Mouse (Mus musculus): Measurements from ENCODE around the gene Agpat4. TPM values are rescaled to one million over a fixed set of nuclear protein-coding genes. Genes with fewer than 3 reads are reported as not detected.

The Agpat4 gene
- total RNA-seq, 4 experiments from 2014 or later: 40.1 to 106 (median 76.9) TPM

- no peak for DNase-seq
These were observed 4.7 kb downstream of the Agpat4 start for GRCm38 (mm10) chr17:12123168-12123567.

- DNase-seq: no peak
These were observed 8.6 kb downstream of the Agpat4 start for GRCm38 (mm10) chr17:12127056-12127455.

GRCm38 (mm10) chr17:12128976-12129375 lies 10.5 kb downstream of the Agpat4 start:
- no peak for DNase-seq

DNA sequence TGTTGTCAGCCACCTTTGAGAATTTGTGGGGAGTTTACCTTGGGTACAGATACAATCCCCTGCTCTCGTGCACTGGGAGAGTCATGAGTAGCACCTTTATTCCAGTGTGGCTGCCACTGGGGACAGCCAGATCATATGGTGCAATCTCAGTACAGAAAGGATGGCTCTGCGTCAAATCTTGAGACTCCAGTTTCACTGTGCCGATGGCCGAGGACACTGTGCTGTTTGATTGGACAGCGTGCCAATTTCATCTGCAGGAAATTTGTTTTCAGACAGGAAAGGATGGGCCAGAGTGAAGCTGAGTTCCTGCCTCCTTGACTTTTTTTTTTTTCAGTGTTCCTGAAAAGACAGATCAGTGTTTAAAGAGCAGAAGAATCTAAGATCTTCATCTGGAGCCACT lies 12.7 kb downstream of the Agpat4 start:
- no peak for DNase-seq

- DNase-seq: peak; percentile 24
These were observed 13.1 kb downstream of the Agpat4 start for GRCm38 (mm10) chr17:12131581-12131980.

- no peak for DNase-seq
These were observed 14.4 kb downstream of the Agpat4 start for GRCm38 (mm10) chr17:12132904-12133303.

GRCm38 (mm10) chr17:12133985-12134384 lies 15.5 kb downstream of the Agpat4 start:
- no peak for DNase-seq

- DNase-seq: no peak
These were observed 16.6 kb downstream of the Agpat4 start for GRCm38 (mm10) chr17:12134975-12135633.

DNA sequence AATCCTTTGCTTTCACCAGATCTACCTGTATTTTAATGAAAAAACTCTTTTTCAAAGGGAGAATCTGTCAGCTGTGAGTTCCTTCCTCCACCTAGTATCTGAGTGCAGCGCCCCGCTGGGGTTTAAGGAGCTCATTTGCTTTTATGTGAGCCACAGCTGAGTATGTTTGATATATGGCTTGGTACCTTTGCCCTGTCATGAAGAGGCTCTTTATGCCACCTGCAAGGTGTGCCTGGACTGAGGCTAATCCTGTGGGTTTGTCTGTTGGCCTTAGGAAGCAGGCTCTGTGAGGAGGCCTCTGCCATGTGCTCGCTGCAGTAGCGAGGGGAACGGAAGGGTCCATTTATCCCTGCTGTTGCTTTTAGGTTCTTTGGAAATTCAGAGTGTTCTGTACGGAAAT lies 19.9 kb downstream of the Agpat4 start:
- DNase-seq: no peak

DNA sequence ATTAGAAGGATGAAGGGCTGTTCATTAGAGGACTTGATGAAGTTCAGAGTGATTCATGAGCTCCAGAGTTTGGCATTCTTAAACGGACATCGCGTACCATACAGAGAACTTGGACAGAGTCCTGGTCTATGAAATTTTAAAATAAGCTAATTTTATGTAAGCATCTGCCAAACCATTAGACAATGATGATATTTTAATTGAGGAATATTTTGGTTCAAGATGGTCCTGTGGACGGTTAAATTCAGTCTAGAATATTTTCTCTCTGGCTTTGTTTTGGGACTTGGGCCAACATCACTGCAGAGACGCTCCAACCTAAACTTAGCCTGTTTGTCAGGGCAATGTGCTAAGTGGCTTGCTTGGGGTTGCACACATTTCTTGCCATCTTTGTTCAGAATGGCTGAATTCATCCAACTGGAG lies 25.5 kb downstream of the Agpat4 start:
- no peak for DNase-seq

DNA sequence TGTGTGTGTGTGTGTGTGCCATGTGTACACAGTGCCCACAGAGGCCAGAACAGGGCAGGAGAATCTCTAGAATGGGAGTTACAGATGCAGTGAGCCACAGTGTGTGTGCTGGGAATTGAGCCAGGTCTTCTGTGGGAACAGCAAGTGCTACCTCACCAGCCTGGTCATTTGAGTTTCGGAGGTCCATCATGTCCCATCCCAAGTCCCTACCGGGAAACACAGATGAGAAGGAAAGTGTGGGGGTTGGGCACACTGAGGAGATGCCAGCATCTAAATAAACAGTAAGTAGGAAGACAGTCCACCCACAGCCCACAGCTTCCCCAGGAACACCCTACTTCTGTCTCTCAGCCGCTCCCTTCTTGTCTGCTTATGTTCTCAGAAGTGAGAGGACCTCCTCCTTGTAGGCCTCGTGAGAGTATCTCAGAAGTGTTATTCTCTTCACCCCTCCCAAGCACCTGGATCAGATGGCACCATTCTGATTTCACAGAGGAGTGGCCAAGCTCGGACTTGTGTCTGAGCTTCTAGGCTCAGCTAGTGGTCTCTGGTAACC lies 27.7 kb downstream of the Agpat4 start:
- no peak for DNase-seq

- DNase-seq: no peak
These were observed 29.3 kb downstream of the Agpat4 start for GRCm38 (mm10) chr17:12147830-12148229.

DNA sequence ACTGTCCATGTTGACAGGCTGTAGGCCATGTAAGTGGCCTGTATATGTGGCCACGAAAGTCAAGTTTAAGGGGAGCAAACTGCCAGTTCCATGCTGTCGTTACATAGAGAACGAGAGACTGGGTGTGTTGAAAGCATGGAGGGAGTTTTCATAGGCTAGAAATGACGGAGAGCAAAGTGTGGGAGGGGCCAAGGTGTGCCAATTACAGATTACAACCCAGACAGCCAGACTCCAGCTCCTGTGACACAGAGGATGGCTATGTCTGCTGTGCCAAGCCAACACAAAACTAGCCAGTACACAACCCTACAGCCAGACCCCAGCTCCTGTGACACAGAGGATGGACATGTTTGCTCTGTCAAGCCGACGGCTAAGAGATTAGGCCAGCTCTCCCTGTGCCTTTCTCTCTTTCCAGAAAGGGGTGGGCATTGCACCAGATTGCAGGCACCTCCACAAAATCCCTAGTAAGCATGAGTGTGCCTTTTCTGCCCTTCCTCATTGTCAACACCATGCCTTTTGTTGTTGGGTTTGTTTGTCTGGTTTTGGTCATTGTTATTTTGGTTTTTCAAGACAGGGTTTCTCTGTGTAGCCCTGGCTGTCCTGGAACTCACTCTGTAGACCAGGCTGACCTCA lies 30.8 kb downstream of the Agpat4 start:
- DNase-seq: no peak

DNA sequence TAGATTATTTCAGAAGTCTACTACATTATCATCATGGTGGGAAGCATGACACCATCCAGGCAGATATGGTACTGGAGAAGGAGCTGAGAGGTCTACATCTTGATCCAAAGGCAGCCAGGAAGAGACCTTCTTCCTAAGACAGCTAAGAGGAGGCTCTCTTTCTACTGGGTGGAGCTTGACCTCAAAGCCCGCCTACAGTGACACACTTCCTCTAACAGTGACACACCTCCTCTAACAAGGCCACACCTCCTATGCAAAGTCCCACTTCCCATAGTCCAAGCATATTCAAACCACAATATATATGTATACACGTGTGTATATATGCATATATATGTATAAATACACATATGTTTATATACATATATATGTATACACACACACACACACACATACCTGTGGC lies 32.5 kb downstream of the Agpat4 start:
- DNase-seq: no peak

DNA sequence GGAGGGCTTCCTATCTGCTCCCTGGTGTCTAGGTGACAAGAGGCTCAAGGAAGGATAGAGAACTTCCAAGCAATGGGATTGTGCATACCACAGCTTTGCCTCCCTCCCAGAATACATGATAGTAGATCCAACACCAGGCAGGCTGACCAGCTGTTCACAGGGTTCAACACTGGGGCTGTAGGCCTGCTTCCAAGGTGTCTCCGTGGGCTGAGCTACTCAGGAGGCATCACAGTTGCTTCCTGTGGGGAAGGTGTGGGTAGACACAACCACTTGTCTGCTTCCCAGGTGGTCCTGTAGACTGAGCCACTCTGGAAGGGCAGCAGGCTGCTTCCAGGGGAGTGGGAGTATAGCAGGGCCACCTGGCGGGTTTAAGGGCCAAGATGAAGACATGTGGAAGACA lies 35.8 kb downstream of the Agpat4 start:
- DNase-seq: no peak

DNA sequence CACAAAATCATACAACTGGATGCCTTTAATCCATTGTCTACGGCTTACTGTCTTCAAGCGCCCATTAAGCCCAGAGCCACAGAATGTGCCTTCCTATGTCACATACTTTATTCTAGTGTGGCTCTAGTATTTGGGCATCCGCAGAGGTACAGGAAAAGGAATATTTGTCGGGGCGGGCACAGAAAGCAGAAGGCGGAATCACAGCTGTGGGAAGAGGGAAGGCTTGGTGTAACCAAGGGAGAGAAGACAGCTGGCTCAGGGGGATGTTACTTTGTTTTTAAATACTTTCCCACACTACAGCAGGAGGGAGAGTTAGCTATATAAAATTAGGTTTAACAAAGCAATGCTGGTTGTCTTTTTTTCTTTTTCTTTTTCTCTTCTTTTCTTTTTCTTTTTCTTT lies 36.7 kb downstream of the Agpat4 start:
- DNase-seq: no peak

DNA sequence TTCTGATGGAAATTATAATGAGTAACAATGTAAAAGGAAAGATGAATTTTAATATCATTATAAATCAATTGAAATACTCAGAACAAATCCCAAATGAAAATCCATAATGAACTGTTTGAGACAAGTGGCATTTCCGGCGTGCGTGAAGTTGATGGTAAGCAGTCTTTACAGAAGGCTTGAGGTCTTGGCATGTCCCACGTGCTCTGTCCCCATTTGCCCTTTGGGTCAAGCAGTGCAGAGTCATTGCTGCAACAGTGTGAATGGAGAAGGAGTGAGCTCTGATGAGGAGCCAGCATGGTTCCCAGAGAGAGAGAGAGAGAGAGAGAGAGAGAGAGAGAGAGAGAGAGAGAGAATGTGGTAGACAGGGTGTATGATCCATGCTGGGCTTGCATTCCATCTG lies 37.4 kb downstream of the Agpat4 start:
- no peak for DNase-seq

GRCm38 (mm10) chr17:12156661-12157060 lies 38.2 kb downstream of the Agpat4 start:
- DNase-seq: no peak

- DNase-seq: no peak
These were observed 38.7 kb downstream of the Agpat4 start for GRCm38 (mm10) chr17:12157203-12157602.

- DNase-seq: no peak
These were observed 40.9 kb downstream of the Agpat4 start for GRCm38 (mm10) chr17:12159187-12160060.

DNA sequence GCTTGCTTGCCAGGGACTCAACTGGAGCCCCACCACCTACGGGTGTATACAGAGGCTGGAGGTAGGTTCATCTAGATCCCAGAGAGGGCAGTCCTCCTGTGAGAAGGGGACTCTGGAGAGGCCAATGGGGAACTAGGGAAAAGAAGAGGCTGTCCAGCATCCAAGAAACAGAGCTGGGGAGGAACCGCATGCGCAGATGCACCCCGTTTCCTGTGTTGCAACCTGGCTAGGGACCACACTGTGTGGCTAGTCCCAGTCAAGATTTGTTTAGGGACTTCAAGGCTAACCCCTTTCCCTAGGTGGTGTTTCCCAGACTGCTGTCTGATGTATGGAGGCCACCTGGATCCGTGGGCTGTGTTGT lies 41.5 kb downstream of the Agpat4 start:
- DNase-seq: no peak

DNA sequence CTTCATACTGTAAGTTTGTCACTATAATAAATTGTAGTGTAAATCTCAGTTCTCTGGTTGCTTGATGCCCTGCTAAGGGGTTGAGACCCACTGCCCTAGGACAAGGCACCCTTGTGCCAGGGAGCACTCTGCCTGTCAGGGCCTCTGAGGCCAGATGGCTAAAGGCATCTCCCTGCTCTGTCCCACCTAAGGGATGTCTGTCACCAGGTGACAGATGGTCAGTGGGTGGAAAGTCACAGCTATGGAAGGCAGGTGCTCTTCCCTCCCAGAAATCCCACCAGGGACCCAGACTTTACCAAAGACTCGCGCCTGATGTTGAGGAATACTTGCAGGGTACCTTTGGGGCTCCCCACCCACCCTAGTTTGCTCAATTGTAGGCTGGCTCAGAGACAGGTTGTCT lies 42.0 kb downstream of the Agpat4 start:
- DNase-seq: no peak
